Mouse (Mus musculus) neutrophil, adult 5-6 weeks (primary cell): ENCODE measurements around the gene Polr3h. TPM values are rescaled to one million over a fixed set of nuclear protein-coding genes. Genes with fewer than 3 reads are reported as not detected.
"Not testable (repeated sequence)": the region's sequence is repeated elsewhere in the genome, so short reads cannot be mapped to it uniquely, and the experiment has no call there.

Experiments used
- ATAC-seq: fragments of 151-379, 151-347 bp; 2 replicates; pipeline ENCODE4 v1.8.0; 2017; ENCODE audit warnings: mild to moderate bottlenecking, moderate TSS enrichment; ENCODE audit not compliant: insufficient number of reproducible peaks, poor library complexity, low FRiP score, severe bottlenecking; ENCODE audit errors: extremely low read depth
- total RNA-seq: library from RNA; stranded (forward); fragments of 200-1000 nt; gene quantifications from 2 replicates; pipeline ENCODE4 v1.2.3, GENCODE M21; 2017

Polr3h gene
- 11.5 and 12.2 TPM in 2 replicates for total RNA-seq

DNA sequence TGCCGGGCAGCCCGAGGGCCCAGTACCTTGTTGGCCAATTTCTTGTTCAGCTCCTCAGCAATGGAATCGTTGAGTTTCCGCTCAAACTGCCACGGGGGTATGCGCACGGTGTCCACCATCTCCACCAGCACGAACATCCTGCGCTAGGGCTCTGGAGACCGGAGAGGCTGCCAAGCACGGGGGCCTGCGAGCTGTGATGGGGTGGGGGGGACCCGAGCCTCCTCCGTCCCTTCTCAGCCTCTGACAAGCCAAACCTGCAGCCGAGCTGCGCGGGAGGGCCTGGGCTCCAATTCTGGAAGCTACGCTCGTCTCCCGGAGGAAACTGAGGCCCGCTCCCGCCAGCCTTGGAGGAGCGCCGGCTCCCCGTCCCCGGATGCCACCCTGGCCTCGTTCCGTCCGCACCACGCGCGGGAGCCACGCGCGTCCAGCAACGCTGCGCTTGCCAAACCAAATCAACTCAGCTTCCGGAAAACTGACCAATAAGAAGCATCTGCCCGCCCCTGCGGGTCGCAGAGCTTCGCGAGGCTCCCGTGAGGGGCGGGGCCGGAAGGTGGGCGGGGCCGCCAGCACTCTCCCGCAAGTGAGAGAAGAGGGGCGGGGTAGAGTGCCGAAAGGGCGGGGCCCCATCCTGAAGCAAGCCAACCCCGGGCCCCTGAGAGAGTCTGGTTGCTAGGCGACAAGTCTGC lies at the start of gene Polr3h:
Gene Polr3h (minus strand): TSS at position 481 of the 686 bp plus-strand sequence.
- peak; percentile 84 for ATAC-seq

GRCm38 (mm10) chr15:81975156-81975555 lies 49.1 kb upstream of the Polr3h start:
- not testable (repeated sequence) for ATAC-seq

DNA sequence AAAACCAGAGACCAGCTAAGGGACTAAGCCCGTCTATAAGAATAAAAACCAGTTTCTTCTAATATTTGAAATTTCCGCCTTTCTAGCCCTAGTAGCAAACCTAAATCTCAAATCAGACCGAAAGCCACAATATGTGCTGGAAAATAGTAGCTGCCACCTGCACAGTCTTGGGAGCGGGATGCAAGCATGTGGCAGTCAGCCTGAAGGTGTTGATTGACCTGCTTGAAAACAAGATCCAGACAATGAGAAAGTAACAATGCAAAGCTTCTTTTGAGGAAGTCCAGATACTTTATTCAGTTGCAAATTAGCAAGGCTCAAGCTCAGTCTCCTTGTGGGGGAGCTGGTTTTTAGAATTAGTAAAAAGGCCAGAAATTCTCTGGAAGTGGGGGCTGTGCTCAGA lies 44.5 kb upstream of the Polr3h start:
- ATAC-seq = not testable (repeated sequence)

- ATAC-seq = not testable (repeated sequence)
These were observed 43.6 kb upstream of the Polr3h start for GRCm38 (mm10) chr15:81969635-81970034.

DNA sequence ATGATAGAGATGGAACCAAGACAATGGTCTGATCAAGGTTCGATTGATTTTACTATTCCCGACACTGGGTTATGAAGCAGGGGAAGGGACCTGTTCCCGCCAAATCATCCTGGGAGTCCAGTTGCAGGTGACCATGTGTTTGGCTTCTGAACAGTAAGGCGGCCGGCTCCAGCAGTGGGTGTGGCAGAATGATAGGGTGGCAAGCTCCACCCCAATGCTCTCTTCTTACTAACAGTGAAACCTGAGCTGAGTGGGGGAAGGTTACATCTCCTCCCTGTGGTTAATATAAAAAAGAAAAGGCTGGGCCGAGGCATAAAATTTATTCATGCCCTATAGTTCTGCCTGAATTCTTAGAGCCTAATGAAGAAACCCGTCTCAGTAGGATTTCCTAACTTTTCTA lies 43.1 kb upstream of the Polr3h start:
- no peak for ATAC-seq

- ATAC-seq = no peak
These were observed 42.4 kb upstream of the Polr3h start for GRCm38 (mm10) chr15:81968447-81968846.

GRCm38 (mm10) chr15:81967821-81968220 lies 41.8 kb upstream of the Polr3h start:
- no peak for ATAC-seq

DNA sequence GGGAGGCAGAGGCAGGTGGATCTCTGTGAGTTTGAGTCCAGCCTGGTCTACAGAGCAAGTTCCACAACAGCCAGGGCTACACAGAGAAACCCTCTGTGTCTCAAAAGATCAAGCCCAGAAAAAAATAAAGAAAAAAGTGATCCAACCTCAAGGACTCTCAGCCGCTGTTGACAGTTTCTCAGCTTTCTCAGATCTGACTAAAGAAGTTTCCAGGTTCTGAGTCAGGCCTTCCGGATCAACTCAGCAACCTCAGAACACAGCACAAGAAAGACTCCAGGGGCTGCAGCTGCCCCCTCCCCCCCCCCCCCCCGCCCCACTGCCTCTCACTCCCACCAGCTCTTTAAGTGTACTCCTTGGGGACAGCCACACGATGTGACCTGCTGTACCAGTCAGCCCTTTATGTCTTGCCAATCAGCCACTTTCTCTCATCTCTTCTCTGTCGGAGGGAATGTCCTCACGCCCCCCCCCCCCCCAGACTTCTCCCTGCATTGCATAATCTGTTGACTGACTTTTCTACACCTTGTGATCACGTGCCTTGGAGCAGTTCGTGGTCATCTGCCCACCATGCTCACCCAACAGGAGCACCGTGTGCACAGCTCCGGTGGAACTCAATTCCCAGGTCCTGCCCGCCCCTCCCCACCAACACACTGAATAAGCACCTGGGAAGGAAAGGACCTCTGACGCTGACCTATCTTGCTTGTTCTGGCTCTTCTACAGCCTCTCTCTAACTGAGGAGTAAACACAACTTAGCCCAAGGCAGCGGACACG lies 40.2 kb upstream of the Polr3h start:
- no peak for ATAC-seq

DNA sequence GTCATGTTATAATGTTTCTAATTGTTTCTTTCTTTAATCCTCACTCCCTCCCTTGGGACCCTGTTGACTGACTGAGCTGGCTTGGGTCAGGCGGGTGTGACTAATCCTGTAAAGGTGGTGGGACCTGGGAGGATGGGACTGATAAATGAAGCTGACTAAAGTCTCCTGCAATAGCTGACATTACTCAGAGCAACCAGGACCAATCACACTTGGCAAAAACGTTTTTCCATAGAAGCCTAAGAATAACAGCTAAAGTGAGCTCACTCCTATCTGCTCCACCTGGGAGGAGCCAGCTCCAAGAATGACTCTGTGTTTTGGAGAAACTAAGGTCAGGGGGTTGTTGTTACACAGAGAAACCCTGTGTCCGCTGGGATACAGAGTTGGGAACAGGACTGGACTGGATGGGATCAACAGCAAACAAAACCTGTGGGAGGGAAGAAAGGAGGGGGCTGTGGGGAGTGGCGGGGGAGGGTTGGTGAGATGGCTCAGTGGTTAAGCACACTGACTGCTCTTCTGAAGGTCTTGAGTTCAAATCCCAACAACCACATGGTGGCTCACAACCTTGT lies 39.0 kb upstream of the Polr3h start:
- ATAC-seq = no peak

GRCm38 (mm10) chr15:81964262-81964661 lies 38.2 kb upstream of the Polr3h start:
- no peak for ATAC-seq

DNA sequence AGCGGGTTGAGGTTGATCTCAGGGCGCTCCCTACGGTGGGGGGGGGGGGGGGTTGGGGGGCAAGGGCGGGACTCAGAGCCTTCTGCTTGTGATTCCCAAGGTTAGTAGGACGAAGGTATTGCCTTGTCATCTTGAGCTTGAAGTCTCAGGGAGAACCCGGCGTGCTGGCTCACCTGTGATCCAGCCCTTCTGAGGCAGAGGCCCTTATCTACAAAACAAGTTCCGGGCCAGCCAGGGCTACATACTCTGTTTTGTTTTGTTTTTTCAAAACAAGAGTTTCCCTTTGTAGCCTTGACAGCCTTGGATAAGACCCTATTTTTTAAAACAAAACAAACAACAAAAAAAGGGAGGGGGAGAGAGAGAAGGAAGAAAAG lies 35.0 kb upstream of the Polr3h start:
- no peak for ATAC-seq

- peak; percentile 92 for ATAC-seq
These were observed 34.4 kb upstream of the Polr3h start, which contains the start of gene Pmm1 for GRCm38 (mm10) chr15:81960171-81961077. Gene Pmm1, minus strand, starts transcription at chr15:81960930.

DNA sequence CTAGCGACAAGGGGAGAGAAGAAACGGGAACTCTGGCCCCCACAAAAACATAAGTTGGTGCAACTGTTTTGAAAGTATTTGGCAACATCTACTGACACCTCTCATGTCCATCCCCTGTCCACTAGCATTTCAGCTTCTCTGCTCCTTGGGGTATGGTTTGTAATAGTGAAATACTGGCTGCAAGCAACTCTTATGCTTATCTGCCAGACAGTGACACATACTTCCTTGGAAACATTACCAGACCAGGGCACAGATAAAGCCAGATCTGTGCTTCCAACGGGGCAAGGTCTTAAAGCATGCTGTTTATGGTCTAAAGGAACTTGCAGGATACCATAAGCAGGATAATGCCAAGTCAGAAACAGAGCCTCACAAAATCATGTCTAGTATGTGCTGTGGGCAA lies 32.9 kb upstream of the Polr3h start:
- no peak for ATAC-seq

DNA sequence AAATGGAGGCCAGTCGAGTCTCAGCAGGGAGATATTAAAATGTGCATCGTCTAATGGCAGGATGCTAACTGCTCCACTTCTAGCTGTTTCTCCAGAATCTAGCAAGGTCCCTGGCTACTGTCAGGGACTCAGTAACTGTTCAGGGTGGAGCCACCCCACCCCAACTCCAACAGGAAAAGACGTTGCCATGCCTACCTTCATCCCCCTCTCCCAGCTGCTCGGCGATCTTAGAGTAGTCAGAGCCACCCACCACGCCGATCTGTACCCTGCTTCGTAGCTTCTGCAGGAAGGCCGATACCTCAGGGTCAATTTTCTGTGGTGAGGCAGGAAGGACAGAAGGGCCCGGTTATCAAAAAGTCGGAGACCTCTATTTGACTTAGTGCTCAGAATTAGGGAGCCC lies 31.6 kb upstream of the Polr3h start:
- ATAC-seq = no peak

- ATAC-seq = no peak
These were observed 30.4 kb upstream of the Polr3h start for GRCm38 (mm10) chr15:81956457-81956856.

- ATAC-seq = no peak
These were observed 29.4 kb upstream of the Polr3h start for GRCm38 (mm10) chr15:81955414-81955813.

- no peak for ATAC-seq
These were observed 28.7 kb upstream of the Polr3h start for GRCm38 (mm10) chr15:81954716-81955115.

GRCm38 (mm10) chr15:81954151-81954583 lies 28.1 kb upstream of the Polr3h start:
- no peak for ATAC-seq

DNA sequence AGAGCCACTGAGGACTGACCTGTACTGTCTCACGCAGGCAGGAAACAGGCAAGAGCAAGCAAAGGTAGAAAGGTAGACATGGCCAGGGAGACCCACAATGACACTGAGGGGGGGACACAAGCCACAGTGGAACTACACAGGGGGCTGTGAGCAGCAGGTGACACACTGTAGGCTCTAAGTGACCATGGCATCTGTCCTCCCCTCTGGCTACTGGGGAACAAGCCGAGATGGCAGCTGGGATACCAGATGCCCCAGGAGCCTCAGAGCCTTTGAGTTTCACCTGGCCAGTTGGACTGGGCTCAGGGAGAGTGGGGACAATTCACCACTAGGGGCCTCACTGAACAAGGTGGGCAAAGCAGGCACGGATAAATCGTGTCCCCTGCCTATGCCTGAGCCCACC lies 26.3 kb upstream of the Polr3h start:
- no peak for ATAC-seq
